Mouse (Mus musculus): ENCODE measurements around the gene Pfkfb1. TPM values are rescaled to one million over a fixed set of nuclear protein-coding genes. Genes with fewer than 3 reads are reported as not detected.

The Pfkfb1 gene
- polyA plus RNA-seq, 1 experiment from 2014 or later, result 3.3 TPM

- H3K4me1 ChIP-seq, result no peaks in the 10 kb centered on the region
- H3K4me3 ChIP-seq, result no peak overlapping the region
- no peak overlapping the region for H3K9ac ChIP-seq
- H3K27me3 ChIP-seq, result no peaks in the 10 kb centered on the region
- no peaks in the 10 kb centered on the region for H3K9me3 ChIP-seq (replicated peaks)
- H3K27ac ChIP-seq, result no peak overlapping the region
- H3K36me3 ChIP-seq (ENCODE audit: poor library complexity, severe bottlenecking), result no peaks in the 10 kb centered on the region
- no peak overlapping the region for H3K4me2 ChIP-seq
- ATAC-seq, result no peak
- 81% methylated on average over 3 of the region's 3 CpGs for WGBS
Observed at GRCm38 (mm10) chrX:150594176-150594575, 6.1 kb downstream of the Pfkfb1 start.

GRCm38 (mm10) chrX:150595016-150595760, 7.2 kb downstream of the Pfkfb1 start:
- Histone ChIP-seq H3K27ac (no peak overlapping the region), H3K9me3 (replicated peaks) (no peaks in the 10 kb centered on the region), H3K4me1 (no peaks in the 10 kb centered on the region), H3K4me2 (no peak overlapping the region), H3K36me3 (ENCODE audit: poor library complexity, severe bottlenecking) (no peaks in the 10 kb centered on the region), H3K9ac (no peak overlapping the region), H3K27me3 (no peaks in the 10 kb centered on the region), H3K4me3 (no peak overlapping the region)
- 77% methylated on average over 9 of the region's 9 CpGs for WGBS
- ATAC-seq, result no peak

DNA sequence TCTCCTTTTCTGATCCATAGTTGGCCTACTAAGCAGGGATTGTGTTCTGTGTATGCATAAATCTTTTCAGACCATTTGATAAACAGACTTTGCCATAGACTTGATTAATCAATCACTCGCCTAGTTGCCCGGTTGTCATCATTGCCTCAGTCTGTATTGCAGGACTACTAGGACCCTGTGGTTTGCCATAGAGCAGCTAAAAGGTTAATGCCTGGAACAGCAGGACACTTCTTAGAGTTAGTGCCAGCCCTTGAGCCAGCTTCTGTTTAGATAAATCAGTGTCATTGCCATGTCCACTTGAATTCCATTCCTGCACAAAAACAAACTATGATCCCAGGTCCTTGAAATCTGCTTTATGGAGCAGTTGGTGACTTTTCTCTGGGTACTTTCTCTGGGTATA, 10.9 kb downstream of the Pfkfb1 start:
- no peaks in the 10 kb centered on the region for H3K27me3 ChIP-seq
- no peaks in the 10 kb centered on the region for H3K36me3 ChIP-seq (ENCODE audit: poor library complexity, severe bottlenecking)
- H3K9me3 ChIP-seq (replicated peaks), result no peaks in the 10 kb centered on the region
- no peaks in the 10 kb centered on the region for H3K4me1 ChIP-seq
- no peak for ATAC-seq
- no peak overlapping the region for H3K4me2 ChIP-seq
- H3K9ac ChIP-seq, result no peak overlapping the region
- H3K27ac ChIP-seq, result no peak overlapping the region
- 75% methylated on average over 2 of the region's 2 CpGs for WGBS
- H3K4me3 ChIP-seq, result no peak overlapping the region

DNA sequence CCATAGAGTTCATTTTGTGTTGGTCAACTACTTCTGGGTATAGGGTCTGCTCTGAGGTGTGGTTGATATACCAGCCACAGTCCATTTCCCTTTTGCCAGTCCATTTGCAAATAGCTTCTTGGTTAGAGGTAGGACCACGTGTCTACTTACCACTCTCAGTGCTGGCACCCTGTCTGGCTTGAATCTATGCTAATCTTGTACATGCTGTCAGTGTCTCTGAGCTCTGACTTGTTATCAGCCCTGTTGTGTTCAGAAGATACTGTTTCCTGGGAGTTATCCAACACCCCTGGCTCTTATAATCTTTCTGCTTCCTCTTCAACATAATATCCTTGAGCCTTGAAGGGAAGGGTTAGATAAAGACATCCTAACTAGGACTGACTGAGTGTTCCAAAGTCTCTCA, 48.4 kb downstream of the Pfkfb1 start:
- Histone ChIP-seq H3K4me1 (no peaks in the 10 kb centered on the region), H3K27me3 (no peaks in the 10 kb centered on the region), H3K4me3 (no peak overlapping the region), H3K36me3 (ENCODE audit: poor library complexity, severe bottlenecking) (no peaks in the 10 kb centered on the region), H3K27ac (no peak overlapping the region), H3K9ac (no peak overlapping the region), H3K4me2 (no peak overlapping the region), H3K9me3 (replicated peaks) (no peaks in the 10 kb centered on the region)
- WGBS, result 61% methylated on average over 1 of the region's 1 CpGs
- ATAC-seq, result no peak

- Histone ChIP-seq H3K36me3 (ENCODE audit: poor library complexity, severe bottlenecking) (peaks cover 38% of the 10 kb centered on the region), H3K27ac (peak overlapping the region; percentile 69), H3K4me2 (peak overlapping the region; percentile 54), H3K4me1 (no peaks in the 10 kb centered on the region), H3K27me3 (no peaks in the 10 kb centered on the region; the same call in 1 of the 2 replicates), H3K9ac (peak overlapping the region; percentile 75), H3K9me3 (replicated peaks) (no peaks in the 10 kb centered on the region), H3K4me3 (peak overlapping the region; percentile 56)
- ATAC-seq, result peak; percentile 70
- WGBS, result 32% methylated on average over 18 of the region's 44 CpGs
Observed at GRCm38 (mm10) chrX:150656122-150656907, 68.3 kb downstream of the Pfkfb1 start.

GRCm38 (mm10) chrX:150656908-150657796, 69.1 kb downstream of the Pfkfb1 start, which contains the start of gene Tro:
Tro (minus strand) TSS chrX:150657583.
- Histone ChIP-seq H3K9ac (peak within 1 kb of the TSS; percentile 75), H3K4me3 (peak within 1 kb of the TSS; percentile 56), H3K4me1 (no peaks in the 10 kb centered on the region), H3K9me3 (replicated peaks) (no peaks in the 10 kb centered on the region), H3K27ac (peak within 1 kb of the TSS; percentile 69), H3K27me3 (no peaks in the 10 kb centered on the region; the same call in 1 of the 2 replicates), H3K36me3 (ENCODE audit: poor library complexity, severe bottlenecking) (peaks cover 30% of the 10 kb centered on the region), H3K4me2 (peak within 1 kb of the TSS; percentile 54)
- WGBS, result 28% methylated on average over 37 of the region's 37 CpGs
- ATAC-seq, result peak; percentile 93

DNA sequence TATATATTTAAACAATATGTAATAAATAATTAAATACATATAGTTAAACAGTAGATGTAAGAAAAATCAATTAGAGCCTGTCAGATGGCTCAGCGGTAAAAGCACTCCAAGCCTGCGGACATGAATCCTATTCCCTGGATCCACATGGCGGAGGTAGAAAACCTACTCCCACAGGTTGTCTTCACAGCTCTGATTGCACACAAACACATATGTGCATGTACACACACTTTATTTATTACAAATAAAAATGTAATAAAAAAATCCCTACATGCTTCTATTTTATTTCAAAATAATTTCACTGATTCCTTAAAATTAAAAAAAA, 69.7 kb downstream of the Pfkfb1 start:
- H3K9ac ChIP-seq, result no peak overlapping the region
- peak; percentile 31 for ATAC-seq
- peak overlapping the region; percentile 56 for H3K4me3 ChIP-seq
- 37% methylated on average over 3 of the region's 3 CpGs for WGBS
- no peaks in the 10 kb centered on the region for H3K9me3 ChIP-seq (replicated peaks)
- H3K27me3 ChIP-seq, result no peaks in the 10 kb centered on the region; the same call in 1 of the 2 replicates
- H3K4me1 ChIP-seq, result no peaks in the 10 kb centered on the region
- H3K36me3 ChIP-seq (ENCODE audit: poor library complexity, severe bottlenecking), result peaks cover 24% of the 10 kb centered on the region
- H3K4me2 ChIP-seq, result peak overlapping the region; percentile 54
- no peak overlapping the region for H3K27ac ChIP-seq

- no peaks in the 10 kb centered on the region for H3K4me1 ChIP-seq
- H3K27me3 ChIP-seq, result no peaks in the 10 kb centered on the region; the same call in 1 of the 2 replicates
- no peaks in the 10 kb centered on the region for H3K36me3 ChIP-seq (ENCODE audit: poor library complexity, severe bottlenecking)
- H3K27ac ChIP-seq, result no peak overlapping the region
- H3K4me2 ChIP-seq, result no peak overlapping the region
- no peaks in the 10 kb centered on the region for H3K9me3 ChIP-seq (replicated peaks)
- no peak for ATAC-seq
- no peak overlapping the region for H3K4me3 ChIP-seq
- 29% methylated on average over 4 of the region's 4 CpGs for WGBS
- H3K9ac ChIP-seq, result no peak overlapping the region
Observed at GRCm38 (mm10) chrX:150662809-150663208, 74.8 kb downstream of the Pfkfb1 start.

- Histone ChIP-seq H3K9ac (no peak overlapping the region), H3K27ac (no peak overlapping the region), H3K9me3 (replicated peaks) (no peaks in the 10 kb centered on the region), H3K36me3 (ENCODE audit: poor library complexity, severe bottlenecking) (no peaks in the 10 kb centered on the region), H3K27me3 (no peaks in the 10 kb centered on the region), H3K4me2 (no peak overlapping the region), H3K4me1 (no peaks in the 10 kb centered on the region), H3K4me3 (no peak overlapping the region)
- 50% methylated on average over 1 of the region's 1 CpGs for WGBS
- no peak for ATAC-seq
Observed at GRCm38 (mm10) chrX:150677505-150677904, 89.5 kb downstream of the Pfkfb1 start.
